Mouse (Mus musculus): ENCODE data around the gene Rnf157.
"Not testable (repeated sequence)": the region's sequence is repeated elsewhere in the genome, so short reads cannot be mapped to it uniquely, and the experiment has no call there.

The Rnf157 gene

GRCm38 (mm10) chr11:116433356-116434286, 20.8 kb upstream of the Rnf157 start, which contains the start of gene Ubald2:
Gene Ubald2, plus strand, starts transcription at chr11:116434094.
- peak; percentile 99 for DNase-seq

- no peak for DNase-seq
These were observed 19.9 kb upstream of the Rnf157 start for GRCm38 (mm10) chr11:116432593-116433355.

- no peak for DNase-seq
These were observed 19.3 kb upstream of the Rnf157 start for GRCm38 (mm10) chr11:116432127-116432526.

- peak; percentile 49 for DNase-seq
These were observed 18.7 kb upstream of the Rnf157 start for GRCm38 (mm10) chr11:116431428-116432077.

- DNase-seq: no peak
These were observed 18.0 kb upstream of the Rnf157 start for GRCm38 (mm10) chr11:116430723-116431427.

- no peak for DNase-seq
These were observed 17.2 kb upstream of the Rnf157 start for GRCm38 (mm10) chr11:116429862-116430613.

GRCm38 (mm10) chr11:116428872-116429859, 16.3 kb upstream of the Rnf157 start:
- no peak for DNase-seq

GRCm38 (mm10) chr11:116426852-116427575, 14.2 kb upstream of the Rnf157 start:
- no peak for DNase-seq

- not testable (repeated sequence) for DNase-seq
These were observed 13.5 kb upstream of the Rnf157 start for GRCm38 (mm10) chr11:116426328-116426727.

- no peak for DNase-seq
These were observed 12.0 kb upstream of the Rnf157 start for GRCm38 (mm10) chr11:116424621-116425407.

GRCm38 (mm10) chr11:116423782-116424620, 11.2 kb upstream of the Rnf157 start:
- DNase-seq: no peak

GRCm38 (mm10) chr11:116423214-116423613, 10.4 kb upstream of the Rnf157 start:
- no peak for DNase-seq

- DNase-seq: no peak
These were observed 9.7 kb upstream of the Rnf157 start for GRCm38 (mm10) chr11:116422562-116422961.

- no peak for DNase-seq
These were observed 8.3 kb upstream of the Rnf157 start for GRCm38 (mm10) chr11:116421102-116421501.

GRCm38 (mm10) chr11:116418841-116419462, 6.1 kb upstream of the Rnf157 start:
- no peak for DNase-seq

- DNase-seq: no peak
These were observed 5.5 kb upstream of the Rnf157 start for GRCm38 (mm10) chr11:116418194-116418840.

- DNase-seq: no peak
These were observed 4.2 kb upstream of the Rnf157 start for GRCm38 (mm10) chr11:116417054-116417453.

All from kidney, adult 18-20 months (tissue).